Mouse (Mus musculus) lung, postnatal 14 days (tissue): ENCODE data around the gene Lrr1.

Experiments
- DNase-seq: peaks from one replicate; pipeline ENCODE4 v3.0.0; 2021

Gene Lrr1

GRCm38 (mm10) chr12:69198985-69199384 is 30.4 kb downstream of the Lrr1 start:
- no peak for DNase-seq

GRCm38 (mm10) chr12:69204052-69204833 is 35.6 kb downstream of the Lrr1 start, which contains the start of gene Gm49384:
Gene Gm49384 (minus strand): TSS chr12:69204267.
- DNase-seq: no peak

- no peak for DNase-seq
Observed at GRCm38 (mm10) chr12:69207396-69207795, 38.8 kb downstream of the Lrr1 start.

- no peak for DNase-seq
Observed at GRCm38 (mm10) chr12:69207926-69208325, 39.3 kb downstream of the Lrr1 start.

GRCm38 (mm10) chr12:69208520-69208919 is 39.9 kb downstream of the Lrr1 start:
- no peak for DNase-seq

GRCm38 (mm10) chr12:69210056-69210979 is 41.7 kb downstream of the Lrr1 start:
- no peak for DNase-seq

GRCm38 (mm10) chr12:69211057-69211456 is 42.4 kb downstream of the Lrr1 start:
- peak; percentile 27 for DNase-seq

GRCm38 (mm10) chr12:69213186-69213777 is 44.7 kb downstream of the Lrr1 start:
- DNase-seq: no peak

GRCm38 (mm10) chr12:69214393-69214792 is 45.8 kb downstream of the Lrr1 start:
- DNase-seq: no peak

GRCm38 (mm10) chr12:69215000-69215785 is 46.6 kb downstream of the Lrr1 start:
- peak; percentile 54 for DNase-seq

- no peak for DNase-seq
Observed at GRCm38 (mm10) chr12:69216587-69216986, 48.0 kb downstream of the Lrr1 start.

- no peak for DNase-seq
Observed at GRCm38 (mm10) chr12:69220613-69221277, 52.1 kb downstream of the Lrr1 start.

GRCm38 (mm10) chr12:69227776-69228466 is 59.3 kb downstream of the Lrr1 start, which contains the start of gene Pole2:
Gene Pole2 (minus strand): TSS chr12:69228195.
- peak; percentile 90 for DNase-seq
